Mouse (Mus musculus) c-Kit-positive CD71-negative TER-119-negative erythroid progenitor cells, embryonic 14.5 days (primary cell): ENCODE measurements around the gene Eif3j1.

Experiments used
- DNase-seq: peaks from one replicate; pipeline ENCODE4 v3.0.0-alpha.2; 2013; ENCODE audit warnings: low read depth

Eif3j1 gene

DNA sequence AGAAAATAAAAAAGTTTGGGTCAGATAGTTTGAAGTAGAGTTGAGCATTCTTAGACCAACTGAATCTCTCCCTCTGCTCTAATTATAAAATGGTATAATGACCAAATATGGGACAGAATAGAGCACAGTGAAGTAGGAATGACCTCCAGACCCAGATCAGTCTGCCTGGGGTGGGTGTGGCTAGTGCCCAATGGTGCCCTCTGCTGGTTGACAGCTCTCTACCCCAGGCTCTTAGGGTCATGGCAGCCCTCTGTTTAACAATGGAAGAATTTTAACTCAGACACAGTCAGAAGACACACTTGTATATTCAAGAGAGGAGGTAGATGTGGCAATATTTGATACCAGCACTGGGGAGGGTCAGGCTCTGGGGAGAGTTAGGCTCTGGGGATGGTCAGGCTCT is 73.7 kb downstream of the Eif3j1 start:
- no peak for DNase-seq
